Mouse (Mus musculus): ENCODE results near the gene Grap2.

DNA sequence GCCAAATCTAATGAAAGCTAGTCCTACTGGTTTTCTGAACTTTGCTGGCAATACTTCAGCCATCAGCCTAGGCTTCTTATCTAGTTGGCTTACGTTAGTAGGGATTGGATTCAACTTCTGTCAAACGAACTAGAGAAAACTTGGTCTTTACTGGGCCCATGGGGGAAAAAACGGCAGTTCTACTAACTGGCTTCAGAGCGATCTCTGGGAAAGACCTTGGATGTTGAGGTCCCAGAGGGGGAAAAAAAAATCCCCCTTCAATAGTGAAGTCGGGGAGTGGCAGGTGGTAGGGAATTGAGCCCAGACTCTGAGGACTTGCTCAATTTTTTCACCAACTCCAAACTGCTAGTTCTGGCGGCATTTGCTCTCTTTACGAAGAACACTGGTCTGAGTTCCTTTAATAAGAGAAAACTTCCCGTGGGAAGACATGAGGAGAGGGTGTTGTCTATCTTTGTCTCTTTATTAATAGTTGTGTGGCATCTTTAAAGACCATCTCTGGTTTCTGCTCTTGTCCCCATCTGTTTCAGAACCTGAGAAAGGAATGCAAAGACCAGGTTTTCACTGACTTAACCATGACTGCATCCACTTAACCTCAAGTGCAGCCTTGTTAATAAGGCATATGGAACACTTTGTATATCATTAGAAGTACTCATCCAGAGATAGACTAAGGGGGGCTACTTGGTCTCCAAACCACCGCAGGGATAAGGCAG lies 572 bp downstream of the Grap2 start:
- no peak for TF ChIP-seq TAL1 (conservative IDR thresholded peaks at IDR 0.05; ENCODE audit: low read depth, low read length)
- TF ChIP-seq CTCF (IDR thresholded peaks at IDR 0.05; ENCODE audit: low read depth, low read length) = no peak
- no peak for TF ChIP-seq GATA2 (IDR thresholded peaks at IDR 0.05; ENCODE audit: borderline replicate concordance, low read depth, low read length)

Measured in G1E (cell line).